Mouse (Mus musculus): ENCODE data around the gene Six6. TPM values are rescaled to one million over a fixed set of nuclear protein-coding genes. Genes with fewer than 3 reads are reported as not detected.

Gene Six6
- not detected for total RNA-seq (2021)
- polyA plus RNA-seq (2012; rRNA removed): not detected in 2 replicates
- long read RNA-seq: 0 reads

- no peak within 1 kb of the TSS for H3K27ac ChIP-seq
- TF ChIP-seq CTCF (IDR thresholded peaks at IDR 0.05): no peak
- no peak for TF ChIP-seq EP300 (IDR thresholded peaks at IDR 0.05; ENCODE audit: insufficient read depth, low read depth, low read length)
- no peak for TF ChIP-seq POLR2A (IDR thresholded peaks at IDR 0.05; ENCODE audit: insufficient read depth, low read depth, low read length)
- no peaks in the 10 kb centered on the region for H3K4me1 ChIP-seq (ENCODE audit: control insufficient read depth, insufficient read depth, low read length)
- no peak for DNase-seq
- H3K9ac ChIP-seq (ENCODE audit: low read depth, low read length): no peak within 1 kb of the TSS
- 1% methylated on average over 28 of the region's 28 CpGs for WGBS
- intact Hi-C loops (cut with DNase I): no loop called here
- H3K79me2 ChIP-seq (replicated peaks; ENCODE audit: control insufficient read depth, insufficient read depth, low read length): no peaks in the 10 kb centered on the region
- H3K36me3 ChIP-seq (ENCODE audit: control insufficient read depth, insufficient read depth, low read length): no peaks in the 10 kb centered on the region
- H3K27me3 ChIP-seq (ENCODE audit: control insufficient read depth, insufficient read depth, low read length): peaks cover 25% of the 10 kb centered on the region
- H3K4me3 ChIP-seq: no peak within 1 kb of the TSS
Observed at GRCm38 (mm10) chr12:72939616-72940015, at the start of gene Six6. Six6 (plus strand) TSS chr12:72939892.

GRCm38 (mm10) chr12:72917159-72917993, 22.3 kb upstream of the Six6 start:
- Histone ChIP-seq H3K4me1 (ENCODE audit: control insufficient read depth, insufficient read depth, low read length) (no peaks in the 10 kb centered on the region), H3K9ac (ENCODE audit: low read depth, low read length) (no peak overlapping the region), H3K79me2 (replicated peaks; ENCODE audit: control insufficient read depth, insufficient read depth, low read length) (no peaks in the 10 kb centered on the region), H3K27me3 (ENCODE audit: control insufficient read depth, insufficient read depth, low read length) (peaks cover 5% of the 10 kb centered on the region), H3K4me3 (peak overlapping the region; percentile 2; the same call in 1 of the 2 replicates), H3K36me3 (ENCODE audit: control insufficient read depth, insufficient read depth, low read length) (no peaks in the 10 kb centered on the region), H3K27ac (no peak overlapping the region)
- intact Hi-C loops (cut with DNase I): no loop called here
- DNase-seq: peak in 1 of 2 experiments; percentile 32
- WGBS: 13% methylated on average over 47 of the region's 48 CpGs
- TF ChIP-seq POLR2A (IDR thresholded peaks at IDR 0.05; ENCODE audit: insufficient read depth, low read depth, low read length): no peak
- no peak for TF ChIP-seq CTCF (IDR thresholded peaks at IDR 0.05)
- no peak for TF ChIP-seq EP300 (IDR thresholded peaks at IDR 0.05; ENCODE audit: insufficient read depth, low read depth, low read length)

- DNase-seq: no peak
- intact Hi-C loops (cut with DNase I): no loop called here
- Histone ChIP-seq H3K27ac (no peak overlapping the region), H3K4me3 (no peak overlapping the region), H3K9ac (ENCODE audit: low read depth, low read length) (no peak overlapping the region), H3K79me2 (replicated peaks; ENCODE audit: control insufficient read depth, insufficient read depth, low read length) (no peaks in the 10 kb centered on the region), H3K4me1 (ENCODE audit: control insufficient read depth, insufficient read depth, low read length) (no peaks in the 10 kb centered on the region), H3K36me3 (ENCODE audit: control insufficient read depth, insufficient read depth, low read length) (no peaks in the 10 kb centered on the region), H3K27me3 (ENCODE audit: control insufficient read depth, insufficient read depth, low read length) (peaks cover 21% of the 10 kb centered on the region)
- no peak for TF ChIP-seq POLR2A (IDR thresholded peaks at IDR 0.05; ENCODE audit: insufficient read depth, low read depth, low read length)
- TF ChIP-seq EP300 (IDR thresholded peaks at IDR 0.05; ENCODE audit: insufficient read depth, low read depth, low read length): no peak
- TF ChIP-seq CTCF (IDR thresholded peaks at IDR 0.05): no peak
- 41% methylated on average over 8 of the region's 8 CpGs for WGBS
Observed at GRCm38 (mm10) chr12:72936751-72937150, 2.9 kb upstream of the Six6 start.

GRCm38 (mm10) chr12:72937537-72938120, 2.1 kb upstream of the Six6 start:
- no peak overlapping the region for H3K9ac ChIP-seq (ENCODE audit: low read depth, low read length)
- 10% methylated on average over 19 of the region's 19 CpGs for WGBS
- peaks cover 22% of the 10 kb centered on the region for H3K27me3 ChIP-seq (ENCODE audit: control insufficient read depth, insufficient read depth, low read length)
- DNase-seq: no peak
- TF ChIP-seq CTCF (IDR thresholded peaks at IDR 0.05): no peak
- no peaks in the 10 kb centered on the region for H3K79me2 ChIP-seq (replicated peaks; ENCODE audit: control insufficient read depth, insufficient read depth, low read length)
- no peaks in the 10 kb centered on the region for H3K36me3 ChIP-seq (ENCODE audit: control insufficient read depth, insufficient read depth, low read length)
- H3K4me1 ChIP-seq (ENCODE audit: control insufficient read depth, insufficient read depth, low read length): no peaks in the 10 kb centered on the region
- H3K27ac ChIP-seq: no peak overlapping the region
- intact Hi-C loops (cut with DNase I): no loop called here
- no peak overlapping the region for H3K4me3 ChIP-seq

- peaks cover 22% of the 10 kb centered on the region for H3K27me3 ChIP-seq (ENCODE audit: control insufficient read depth, insufficient read depth, low read length)
- intact Hi-C loops (cut with DNase I): no loop called here
- no peaks in the 10 kb centered on the region for H3K4me1 ChIP-seq (ENCODE audit: control insufficient read depth, insufficient read depth, low read length)
- H3K9ac ChIP-seq (ENCODE audit: low read depth, low read length): no peak overlapping the region
- H3K27ac ChIP-seq: no peak overlapping the region
- TF ChIP-seq EP300 (IDR thresholded peaks at IDR 0.05; ENCODE audit: insufficient read depth, low read depth, low read length) (no peak), CTCF (IDR thresholded peaks at IDR 0.05) (no peak), POLR2A (IDR thresholded peaks at IDR 0.05; ENCODE audit: insufficient read depth, low read depth, low read length) (no peak)
- H3K4me3 ChIP-seq: no peak overlapping the region
- H3K36me3 ChIP-seq (ENCODE audit: control insufficient read depth, insufficient read depth, low read length): no peaks in the 10 kb centered on the region
- DNase-seq: no peak
- no peaks in the 10 kb centered on the region for H3K79me2 ChIP-seq (replicated peaks; ENCODE audit: control insufficient read depth, insufficient read depth, low read length)
- 12% methylated on average over 13 of the region's 13 CpGs for WGBS
Observed at GRCm38 (mm10) chr12:72938176-72938575, 1.5 kb upstream of the Six6 start.

Measured in heart, adult 2 months (tissue).